Mouse (Mus musculus) kidney, embryonic 14.5 days (tissue): ENCODE results near the gene Rnf224. TPM values are rescaled to one million over a fixed set of nuclear protein-coding genes. Genes with fewer than 3 reads are reported as not detected.
"Not testable (repeated sequence)": the region's sequence is repeated elsewhere in the genome, so short reads cannot be mapped to it uniquely, and the experiment has no call there.

Experiments
- ATAC-seq: fragments of 200-750 bp; cut with Nextera tagmentation; 2 replicates; pipeline ENCODE4 v1.8.0; 2017; ENCODE audit warnings: moderate number of reproducible peaks, mild to moderate bottlenecking, moderate TSS enrichment, moderate library complexity; ENCODE audit not compliant: low FRiP score, low TSS enrichment
- H3K27ac ChIP-seq: fragments of 300-500 bp; sonication (generic); 2 replicates; pipeline ENCODE4 v1.5.1; 2014; ENCODE audit warnings: low read depth, mild to moderate bottlenecking, low read length, moderate library complexity, mixed read lengths
- H3K27me3 ChIP-seq: fragments of 300-500 bp; sonication (generic); 2 replicates; pipeline ENCODE4 v1.6.1; 2014; ENCODE audit warnings: mild to moderate bottlenecking, low read length; ENCODE audit not compliant: control insufficient read depth, insufficient read depth
- H3K36me3 ChIP-seq: fragments of 300-500 bp; sonication (generic); 2 replicates; pipeline ENCODE4 v1.6.1; 2014; ENCODE audit warnings: low read length, mixed read lengths; ENCODE audit not compliant: control insufficient read depth, insufficient read depth
- H3K4me1 ChIP-seq: fragments of 300-500 bp; sonication (generic); 2 replicates; pipeline ENCODE4 v1.6.1; 2014; ENCODE audit warnings: low read length, mixed read lengths; ENCODE audit not compliant: control insufficient read depth, insufficient read depth
- H3K4me2 ChIP-seq: fragments of 300-500 bp; sonication (generic); replicated peaks from 2 replicates; pipeline ENCODE4 v1.6.1; 2014; ENCODE audit warnings: low read depth, mild to moderate bottlenecking, low read length
- H3K4me3 ChIP-seq: fragments of 300-500 bp; sonication (generic); 2 replicates; pipeline ENCODE4 v1.5.1; 2014; ENCODE audit warnings: mild to moderate bottlenecking, low read length
- H3K9ac ChIP-seq: fragments of 300-500 bp; sonication (generic); 2 replicates; pipeline ENCODE4 v1.6.1; 2014; ENCODE audit warnings: low read depth, mild to moderate bottlenecking, low read length, moderate library complexity
- H3K9me3 ChIP-seq: fragments of 300-500 bp; sonication (generic); 2 replicates; pipeline ENCODE4 v1.6.1; 2016; ENCODE audit warnings: low read length; ENCODE audit not compliant: control insufficient read depth
- WGBS: fragments of 180-500 bp; shearing (Covaris S2); extraction: QIAGEN DNeasy Blood & Tissue Kit; methylation state at CpG from one replicate; pipeline ENCODE4 v1.1.7; 2014; 5-methylcytosine and 5-hydroxymethylcytosine counted together
- polyA plus RNA-seq: library from polyadenylated mRNA; unstranded; fragments of >200 nt; fragmentation: Nextera tagmentation; extraction: Ambion mirVana; gene quantifications from 2 replicates; pipeline ENCODE4 v1.2.1, GENCODE M21; 2014

Gene Rnf224
- polyA plus RNA-seq, 1 experiment from 2014 or later = 0.39 TPM

DNA sequence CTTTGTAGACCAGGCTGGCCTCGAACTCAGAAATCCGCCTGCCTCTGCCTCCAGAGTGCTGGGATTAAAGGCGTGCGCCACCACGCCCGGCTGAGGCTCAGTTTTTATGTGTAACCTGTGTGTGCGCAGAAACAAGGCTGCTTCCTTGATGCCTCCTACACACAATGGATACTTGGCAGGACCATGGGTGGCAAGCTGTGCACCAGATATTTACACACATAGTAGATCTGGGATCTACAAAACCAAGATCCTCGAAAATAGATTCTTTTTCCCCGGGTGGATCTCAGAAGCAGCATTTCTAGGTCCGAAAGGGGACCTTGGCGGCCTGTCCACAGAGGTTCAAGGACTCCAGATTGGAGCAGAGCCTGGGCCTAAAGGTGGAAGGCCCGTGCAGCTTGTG, 25.3 kb upstream of the Rnf224 start:
- peak overlapping the region; percentile 99 for H3K4me2 ChIP-seq
- peaks cover 14% of the 10 kb centered on the region for H3K4me1 ChIP-seq
- H3K27ac ChIP-seq = no peak overlapping the region; the same call in 1 of the 2 replicates
- WGBS = 52% methylated on average over 12 of the region's 12 CpGs
- ATAC-seq = no peak; the same call in 1 of the 2 replicates
- H3K27me3 ChIP-seq = peaks cover 14% of the 10 kb centered on the region
- peak overlapping the region; percentile 78 for H3K4me3 ChIP-seq
- H3K9me3 ChIP-seq = no peaks in the 10 kb centered on the region
- peak overlapping the region; percentile 37; the same call in 1 of the 2 replicates for H3K9ac ChIP-seq
- H3K36me3 ChIP-seq = no peaks in the 10 kb centered on the region

DNA sequence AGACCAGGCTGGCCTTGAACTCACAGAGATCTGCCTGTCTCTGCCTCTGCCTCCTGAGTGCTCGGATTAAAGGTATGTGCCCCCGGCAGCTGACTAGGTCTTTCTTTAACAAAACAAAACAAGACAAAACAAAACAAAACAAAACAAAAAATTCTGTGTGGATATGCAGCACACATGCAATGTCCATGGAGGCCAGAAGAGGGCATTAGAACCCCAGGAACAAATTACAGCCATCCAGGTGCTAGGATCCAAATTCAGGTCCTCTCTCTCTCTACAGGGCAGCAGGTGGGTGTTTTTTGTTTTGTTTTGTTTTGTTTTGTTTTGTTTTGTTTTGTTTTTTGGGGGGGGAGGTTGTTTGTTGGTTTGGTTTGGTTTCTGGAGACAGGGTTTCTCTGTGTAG, 22.3 kb upstream of the Rnf224 start:
- WGBS = 64% methylated on average over 2 of the region's 2 CpGs
- ATAC-seq = no peak
- Histone ChIP-seq H3K27me3 (peaks cover 10% of the 10 kb centered on the region), H3K27ac (no peak overlapping the region), H3K4me1 (peaks cover 18% of the 10 kb centered on the region), H3K4me3 (no peak overlapping the region), H3K9ac (no peak overlapping the region), H3K36me3 (no peaks in the 10 kb centered on the region), H3K9me3 (no peaks in the 10 kb centered on the region), H3K4me2 (no peak overlapping the region)

- H3K27me3 ChIP-seq, H3K9me3 ChIP-seq, H3K36me3 ChIP-seq, H3K4me2 ChIP-seq, H3K9ac ChIP-seq, H3K27ac ChIP-seq, ATAC-seq, H3K4me3 ChIP-seq: not testable (repeated sequence)
- 87% methylated on average over 5 of the region's 5 CpGs for WGBS
- peaks cover 12% of the 10 kb centered on the region for H3K4me1 ChIP-seq
These were observed 20.7 kb upstream of the Rnf224 start for GRCm38 (mm10) chr2:25257250-25257649.

GRCm38 (mm10) chr2:25256443-25257109, 20.0 kb upstream of the Rnf224 start:
- 61% methylated on average over 10 of the region's 12 CpGs for WGBS
- H3K4me3 ChIP-seq = peak overlapping the region; percentile 87
- ATAC-seq, H3K27me3 ChIP-seq, H3K36me3 ChIP-seq, H3K9me3 ChIP-seq, H3K27ac ChIP-seq: not testable (repeated sequence)
- peaks cover 12% of the 10 kb centered on the region for H3K4me1 ChIP-seq
- peak overlapping the region; percentile 95 for H3K4me2 ChIP-seq
- peak overlapping the region; percentile 73; the same call in 1 of the 2 replicates for H3K9ac ChIP-seq

GRCm38 (mm10) chr2:25255284-25255779, 18.7 kb upstream of the Rnf224 start, which contains the start of gene Tmem203:
Gene Tmem203 (plus strand): TSS chr2:25255439.
- peak within 1 kb of the TSS; percentile 95 for H3K4me2 ChIP-seq
- no peaks in the 10 kb centered on the region for H3K9me3 ChIP-seq
- H3K4me3 ChIP-seq = peak within 1 kb of the TSS; percentile 87
- H3K4me1 ChIP-seq = peaks cover 12% of the 10 kb centered on the region
- H3K36me3 ChIP-seq = peaks cover 19% of the 10 kb centered on the region
- peak; percentile 92 for ATAC-seq
- H3K27ac ChIP-seq = peak within 1 kb of the TSS; percentile 63
- no peaks in the 10 kb centered on the region for H3K27me3 ChIP-seq
- WGBS = under 1% methylated on average over 39 of the region's 39 CpGs
- H3K9ac ChIP-seq = peak within 1 kb of the TSS; percentile 73

DNA sequence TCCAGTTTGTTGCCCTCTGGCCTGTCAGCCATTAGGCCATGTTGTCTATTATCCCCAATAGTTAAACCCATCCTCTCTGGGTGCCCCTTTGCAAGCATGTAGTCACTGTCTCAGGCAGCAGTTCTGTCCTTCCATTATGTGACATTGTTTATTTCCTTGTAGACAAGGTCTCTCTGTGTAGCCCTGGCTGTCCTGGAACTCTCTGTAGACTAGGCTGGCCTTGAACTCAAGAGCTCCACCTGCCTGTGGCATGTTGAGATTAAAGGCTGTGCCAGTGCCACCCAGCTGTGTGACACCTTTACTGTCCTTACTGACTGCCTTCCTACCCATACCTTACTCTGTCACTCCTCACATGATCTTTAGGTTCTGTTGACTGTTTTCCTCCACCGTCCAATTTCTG, 15.7 kb upstream of the Rnf224 start:
- 97% methylated on average over 1 of the region's 1 CpGs for WGBS
- no peak overlapping the region for H3K9ac ChIP-seq
- H3K4me3 ChIP-seq = no peak overlapping the region
- no peak for ATAC-seq
- H3K4me2 ChIP-seq = no peak overlapping the region
- no peak overlapping the region for H3K27ac ChIP-seq
- H3K27me3 ChIP-seq = no peaks in the 10 kb centered on the region
- peaks cover 12% of the 10 kb centered on the region for H3K4me1 ChIP-seq
- H3K9me3 ChIP-seq = no peaks in the 10 kb centered on the region
- H3K36me3 ChIP-seq = peaks cover 45% of the 10 kb centered on the region

GRCm38 (mm10) chr2:25246183-25247072, 9.8 kb upstream of the Rnf224 start, which contains the start of gene AL732309.1:
Gene AL732309.1 (minus strand): TSS chr2:25246863.
- Histone ChIP-seq H3K4me3 (no peak within 1 kb of the TSS), H3K9ac (no peak within 1 kb of the TSS), H3K36me3 (peaks cover 50% of the 10 kb centered on the region), H3K9me3 (no peaks in the 10 kb centered on the region), H3K4me2 (no peak within 1 kb of the TSS), H3K4me1 (peaks cover 7% of the 10 kb centered on the region; the same call in 1 of the 2 replicates), H3K27ac (no peak within 1 kb of the TSS), H3K27me3 (peaks cover 10% of the 10 kb centered on the region; the same call in 1 of the 2 replicates)
- no peak for ATAC-seq
- 88% methylated on average over 10 of the region's 10 CpGs for WGBS

DNA sequence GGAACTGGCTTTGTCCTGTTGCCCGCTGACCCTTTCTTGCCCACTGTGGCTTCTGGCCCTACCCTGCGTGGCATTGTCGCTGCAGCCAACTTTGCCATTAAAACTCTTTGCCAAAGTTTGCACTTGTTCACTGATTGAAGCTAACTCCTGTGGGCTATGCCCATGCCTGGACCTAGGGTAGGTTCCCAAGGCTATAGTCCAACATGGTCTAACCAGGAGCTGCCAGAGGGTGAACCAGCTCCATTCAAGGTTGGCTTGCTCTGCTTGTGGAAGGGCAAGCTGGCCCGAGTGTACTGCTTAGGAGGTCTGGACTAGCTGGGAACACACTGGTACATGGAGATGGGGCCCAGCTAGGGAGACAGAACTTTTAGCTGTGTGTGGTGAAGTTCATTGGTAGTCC, 7.6 kb upstream of the Rnf224 start:
- peaks cover 10% of the 10 kb centered on the region; the same call in 1 of the 2 replicates for H3K27me3 ChIP-seq
- no peak overlapping the region for H3K9ac ChIP-seq
- H3K27ac ChIP-seq = no peak overlapping the region
- H3K4me2 ChIP-seq = no peak overlapping the region
- H3K9me3 ChIP-seq = no peaks in the 10 kb centered on the region
- H3K4me3 ChIP-seq = no peak overlapping the region
- 91% methylated on average over 4 of the region's 4 CpGs for WGBS
- H3K4me1 ChIP-seq = peaks cover 12% of the 10 kb centered on the region; the same call in 1 of the 2 replicates
- H3K36me3 ChIP-seq = peaks cover 30% of the 10 kb centered on the region
- ATAC-seq = no peak
